Mouse (Mus musculus): ENCODE data around the gene Nuak1. TPM values are rescaled to one million over a fixed set of nuclear protein-coding genes. Genes with fewer than 3 reads are reported as not detected.

Gene Nuak1
- total and polyA plus RNA-seq, 3 experiments: 1.1 to 2.2 TPM; not detected in 1

GRCm38 (mm10) chr10:84372161-84373095 lies 68.0 kb downstream of the Nuak1 start:
- H3K9me3 ChIP-seq (replicated peaks; ENCODE audit: insufficient read depth, low read length): no peaks in the 10 kb centered on the region
- H3K4me3 ChIP-seq (ENCODE audit: control insufficient read depth in 1 of 2, insufficient read depth in 1 of 2, low read depth in 2 of 2, low read length in 2 of 2): no peak overlapping the region
- H3K27ac ChIP-seq (ENCODE audit: control insufficient read depth, low read depth, low read length): no peak overlapping the region
- no peaks in the 10 kb centered on the region for H3K79me2 ChIP-seq (ENCODE audit: control insufficient read depth, insufficient read depth, low read length, poor library complexity)
- H3K4me1 ChIP-seq (ENCODE audit: control insufficient read depth in 1 of 2, insufficient read depth in 2 of 2, low read length in 2 of 2): no peaks in the 10 kb centered on the region
- no peak for TF ChIP-seq ZMIZ1 (IDR thresholded peaks at IDR 0.05; ENCODE audit: low read depth, low read length)
- TF ChIP-seq POLR2AphosphoS5 (IDR thresholded peaks at IDR 0.05; ENCODE audit: borderline replicate concordance, low read depth, low read length): no peak
- no peak for DNase-seq (ENCODE audit: low read depth, low spot score)
- no peak overlapping the region for H3K9ac ChIP-seq (ENCODE audit: control insufficient read depth, low read depth, low read length, poor library complexity, severe bottlenecking)
- no peaks in the 10 kb centered on the region for H3K36me3 ChIP-seq (ENCODE audit: control insufficient read depth in 1 of 2, insufficient read depth in 2 of 2, low read length in 2 of 2)
- no peaks in the 10 kb centered on the region for H3K27me3 ChIP-seq (ENCODE audit: control insufficient read depth in 1 of 2, insufficient read depth in 2 of 2, low read length in 2 of 2)

DNA sequence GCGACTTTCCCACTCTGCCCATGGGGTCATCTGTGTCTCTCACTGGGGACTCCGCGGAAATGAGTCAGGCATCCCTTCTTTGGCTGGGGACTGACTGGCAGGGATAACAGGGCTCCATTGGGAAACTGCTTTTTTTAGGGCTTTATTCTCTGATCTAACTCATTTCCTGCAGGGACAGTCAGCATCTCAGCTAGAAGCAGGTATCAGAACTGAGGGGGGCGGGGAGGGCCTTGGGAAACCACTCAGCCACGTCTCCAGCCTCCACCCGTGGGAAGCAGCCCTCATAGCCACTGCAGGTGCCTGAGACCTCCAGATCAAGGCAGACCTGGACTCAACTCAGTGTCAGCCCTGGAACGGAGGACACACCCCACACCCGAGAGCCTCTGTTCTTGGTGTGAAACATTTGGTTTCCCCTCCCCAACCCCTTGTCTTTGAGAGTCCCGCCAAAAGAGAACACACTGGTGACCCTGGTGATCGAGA lies 68.7 kb downstream of the Nuak1 start:
- no peak overlapping the region for H3K9ac ChIP-seq (ENCODE audit: control insufficient read depth, low read depth, low read length, poor library complexity, severe bottlenecking)
- TF ChIP-seq MYB (IDR thresholded peaks at IDR 0.05; ENCODE audit: low read depth, low read length) (no peak), SMC3 (IDR thresholded peaks at IDR 0.05; ENCODE audit: low read depth, low read length) (no peak), ZC3H11A (IDR thresholded peaks at IDR 0.05; ENCODE audit: low read depth, low read length) (no peak), POLR2AphosphoS2 (IDR thresholded peaks at IDR 0.05; ENCODE audit: low read length) (no peak), EP300 (IDR thresholded peaks at IDR 0.05; ENCODE audit: low read depth in 1 of 2, low read length in 2 of 2) (no peak), MAFK (IDR thresholded peaks at IDR 0.05; ENCODE audit: borderline replicate concordance, low read depth, low read length) (no peak), GATA1 (IDR thresholded peaks at IDR 0.05; ENCODE audit: low read depth, low read length) (no peak), CHD1 (IDR thresholded peaks at IDR 0.05; ENCODE audit: low read depth, low read length) (no peak), ZKSCAN1 (IDR thresholded peaks at IDR 0.05; ENCODE audit: low read depth, low read length) (no peak), SIN3A (IDR thresholded peaks at IDR 0.05; ENCODE audit: low read length) (no peak), E2F4 (IDR thresholded peaks at IDR 0.05; ENCODE audit: borderline replicate concordance, low read depth, low read length) (no peak), ETS1 (IDR thresholded peaks at IDR 0.05; ENCODE audit: low read depth, low read length) (no peak), KAT2A (conservative IDR thresholded peaks at IDR 0.05; ENCODE audit: low read depth, low read length) (no peak), RAD21 (IDR thresholded peaks at IDR 0.05; ENCODE audit: low read depth, low read length) (no peak)
- DNase-seq (ENCODE audit: low read depth, low spot score): no peak
- no peaks in the 10 kb centered on the region for H3K27me3 ChIP-seq (ENCODE audit: control insufficient read depth in 1 of 2, insufficient read depth in 2 of 2, low read length in 2 of 2)
- H3K4me1 ChIP-seq (ENCODE audit: control insufficient read depth in 1 of 2, insufficient read depth in 2 of 2, low read length in 2 of 2): no peaks in the 10 kb centered on the region
- H3K9me3 ChIP-seq (replicated peaks; ENCODE audit: insufficient read depth, low read length): no peaks in the 10 kb centered on the region
- H3K36me3 ChIP-seq (ENCODE audit: control insufficient read depth in 1 of 2, insufficient read depth in 2 of 2, low read length in 2 of 2): no peaks in the 10 kb centered on the region
- no peaks in the 10 kb centered on the region for H3K79me2 ChIP-seq (ENCODE audit: control insufficient read depth, insufficient read depth, low read length, poor library complexity)
- no peak overlapping the region for H3K27ac ChIP-seq (ENCODE audit: control insufficient read depth, low read depth, low read length)
- no peak overlapping the region for H3K4me3 ChIP-seq (ENCODE audit: control insufficient read depth in 1 of 2, insufficient read depth in 1 of 2, low read depth in 2 of 2, low read length in 2 of 2)
